Mouse (Mus musculus) CD4-positive naive resting alpha-beta T cell, adult 57 days (primary cell): Measurements from ENCODE around the gene Mtnr1b. TPM values are rescaled to one million over a fixed set of nuclear protein-coding genes. Genes with fewer than 3 reads are reported as not detected.

Experiments
- total RNA-seq: library from RNA; stranded (reverse); gene quantifications from one replicate; pipeline ENCODE4 v1.2.4, GENCODE M21; 2023

The Mtnr1b gene
- not detected for total RNA-seq

DNA sequence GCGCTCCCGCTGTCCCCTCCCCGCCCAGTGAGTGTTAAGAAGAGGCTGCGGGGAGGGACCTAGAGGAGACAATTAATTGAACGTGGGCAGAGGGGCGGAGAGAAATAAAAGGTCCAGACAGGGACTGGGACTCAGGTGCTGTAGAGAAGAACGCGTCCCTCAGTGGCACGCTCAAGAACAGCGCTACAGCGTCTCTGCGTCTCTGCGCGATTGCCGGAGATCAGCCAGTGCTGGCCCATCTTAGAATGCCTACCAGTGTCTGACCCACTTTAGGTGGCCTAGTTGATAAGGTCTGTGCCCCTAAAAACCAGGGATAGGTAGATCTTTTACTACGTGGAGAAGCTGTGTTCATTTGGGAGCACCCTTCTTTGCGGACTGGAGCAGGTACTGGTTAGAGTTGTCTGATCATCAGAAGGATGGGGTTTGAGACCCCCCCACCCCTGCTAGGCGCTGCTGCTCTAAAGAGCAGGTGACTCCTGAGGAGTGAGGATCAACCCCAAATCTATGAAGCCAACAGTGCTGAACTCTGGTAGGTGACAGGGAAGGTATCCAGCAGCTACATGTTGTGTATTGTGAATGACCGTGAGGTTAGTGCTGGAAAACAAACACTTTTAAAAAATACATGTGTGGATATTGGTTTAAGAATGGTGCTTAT, at the start of gene Mtnr1b:
Gene Mtnr1b, minus strand, starts transcription at position 51 of the 655 bp plus-strand sequence.

Other genes with a start within 250 kb of the Mtnr1b start
- not detected for gene Deup1, start 246.6 kb downstream of the Mtnr1b start, total RNA-seq
- 9.2 TPM for gene Slc36a4, start 164.8 kb downstream of the Mtnr1b start, total RNA-seq